Mouse (Mus musculus): ENCODE results near the gene Pafah1b3. TPM values are rescaled to one million over a fixed set of nuclear protein-coding genes. Genes with fewer than 3 reads are reported as not detected.

Pafah1b3 gene
- polyA plus RNA-seq, 1 experiment from 2014 or later, result 556 TPM

- H3K9ac ChIP-seq (replicated peaks; ENCODE audit: low read depth, low read length), result no peak overlapping the region
- 89% methylated on average over 27 of the region's 30 CpGs for WGBS
- H3K4me1 ChIP-seq (replicated peaks; ENCODE audit: control insufficient read depth, insufficient read depth, low read length), result peaks cover 38% of the 10 kb centered on the region
- no peak overlapping the region for H3K27ac ChIP-seq (ENCODE audit: low read length)
- no peaks in the 10 kb centered on the region for H3K9me3 ChIP-seq (ENCODE audit: control insufficient read depth, low read length)
- no peak overlapping the region for H3K4me2 ChIP-seq (ENCODE audit: low read length)
- no peaks in the 10 kb centered on the region for H3K27me3 ChIP-seq (replicated peaks; ENCODE audit: control insufficient read depth, insufficient read depth, low read length)
- no peak for ATAC-seq
- H3K36me3 ChIP-seq (ENCODE audit: control insufficient read depth, insufficient read depth), result peaks cover 7% of the 10 kb centered on the region
- H3K4me3 ChIP-seq (replicated peaks; ENCODE audit: low read length), result no peak overlapping the region
Measured at GRCm38 (mm10) chr7:25271651-25272444, 25.9 kb downstream of the Pafah1b3 start.

DNA sequence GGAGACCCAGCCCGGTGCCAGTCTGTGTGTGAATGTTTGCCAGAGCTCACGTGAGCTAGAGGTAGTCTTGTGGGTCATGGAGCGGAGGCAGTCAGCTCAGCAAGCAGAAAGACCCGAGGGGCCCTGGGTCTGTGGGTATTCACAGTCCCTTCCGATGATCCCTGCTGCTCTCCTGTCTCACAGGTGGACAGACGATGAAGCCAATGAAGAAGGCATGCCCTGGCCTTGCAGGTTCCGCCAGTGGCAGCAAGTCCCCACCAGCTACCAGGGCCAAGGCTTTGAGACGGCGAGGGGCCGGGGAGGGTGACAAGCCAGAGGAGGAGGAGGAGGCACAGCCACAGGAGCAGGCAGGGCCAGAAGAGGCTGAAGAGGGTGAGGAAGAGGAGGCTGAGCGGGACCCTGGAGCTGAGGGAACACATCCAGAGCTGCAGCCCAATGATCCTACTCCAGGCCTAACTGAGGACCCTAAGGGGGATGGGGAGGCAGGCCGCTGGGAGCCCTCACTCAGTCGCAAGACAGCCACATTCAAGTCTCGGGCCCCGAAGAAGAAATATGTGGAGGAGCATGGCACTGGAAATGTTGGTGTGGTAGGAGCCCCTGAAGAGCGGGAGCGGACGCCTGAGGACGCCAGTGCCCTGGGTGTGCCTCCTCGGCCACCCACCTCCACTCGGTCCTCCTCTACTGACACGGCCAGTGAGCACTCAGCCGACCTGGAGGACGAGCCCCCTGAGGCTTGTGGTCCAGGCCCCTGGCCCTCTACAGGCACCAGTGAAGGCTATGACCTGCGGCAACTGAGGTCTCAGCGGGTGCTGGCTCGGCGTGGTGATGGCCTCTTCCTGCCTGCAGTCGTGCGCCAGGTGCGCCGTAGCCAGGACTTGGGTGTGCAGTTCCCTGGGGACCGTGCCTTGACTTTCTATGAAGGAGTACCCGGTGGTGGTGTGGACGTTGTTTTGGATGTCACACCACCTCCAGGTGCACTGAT, 26.8 kb downstream of the Pafah1b3 start:
- Histone ChIP-seq H3K9me3 (ENCODE audit: control insufficient read depth, low read length) (no peaks in the 10 kb centered on the region), H3K27me3 (replicated peaks; ENCODE audit: control insufficient read depth, insufficient read depth, low read length) (no peaks in the 10 kb centered on the region), H3K27ac (ENCODE audit: low read length) (no peak overlapping the region), H3K4me3 (replicated peaks; ENCODE audit: low read length) (no peak overlapping the region), H3K9ac (replicated peaks; ENCODE audit: low read depth, low read length) (no peak overlapping the region), H3K36me3 (ENCODE audit: control insufficient read depth, insufficient read depth) (peaks cover 7% of the 10 kb centered on the region), H3K4me1 (replicated peaks; ENCODE audit: control insufficient read depth, insufficient read depth, low read length) (peaks cover 35% of the 10 kb centered on the region), H3K4me2 (ENCODE audit: low read length) (no peak overlapping the region)
- WGBS, result 90% methylated on average over 35 of the region's 35 CpGs
- ATAC-seq, result no peak

- Histone ChIP-seq H3K4me1 (replicated peaks; ENCODE audit: control insufficient read depth, insufficient read depth, low read length) (peaks cover 24% of the 10 kb centered on the region), H3K9ac (replicated peaks; ENCODE audit: low read depth, low read length) (0 out of 2 replicates have a peak overlapping the region, but pooled peaks have one; percentile 12), H3K4me3 (replicated peaks; ENCODE audit: low read length) (no peak overlapping the region), H3K27me3 (replicated peaks; ENCODE audit: control insufficient read depth, insufficient read depth, low read length) (no peaks in the 10 kb centered on the region), H3K36me3 (ENCODE audit: control insufficient read depth, insufficient read depth) (peaks cover 7% of the 10 kb centered on the region), H3K27ac (ENCODE audit: low read length) (no peak overlapping the region), H3K4me2 (ENCODE audit: low read length) (peak overlapping the region; percentile 79; the same call in 1 of the 2 replicates), H3K9me3 (ENCODE audit: control insufficient read depth, low read length) (no peaks in the 10 kb centered on the region)
- WGBS, result 76% methylated on average over 8 of the region's 8 CpGs
- ATAC-seq, result no peak
Measured at GRCm38 (mm10) chr7:25269545-25270271, 28.1 kb downstream of the Pafah1b3 start.

DNA sequence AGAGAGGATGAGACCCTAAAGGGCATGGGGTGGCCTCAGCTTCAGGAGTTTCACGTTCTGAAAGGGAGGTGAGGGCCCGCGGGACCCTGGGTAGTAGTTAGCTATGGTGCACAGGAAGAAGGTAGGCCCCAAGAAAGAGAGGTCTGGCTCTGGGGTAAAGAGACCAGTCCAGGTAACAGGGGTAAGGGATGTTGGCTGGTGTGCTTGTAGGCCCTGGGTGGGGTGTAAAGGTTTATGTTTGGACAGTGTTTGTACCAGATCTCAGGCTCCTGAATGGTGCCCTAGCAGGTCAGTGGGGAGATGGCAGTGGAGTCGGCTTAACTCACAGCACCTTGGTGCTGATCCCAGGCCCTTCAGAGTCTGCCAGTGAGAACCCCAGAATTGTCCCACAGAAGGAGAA, 28.8 kb downstream of the Pafah1b3 start:
- peaks cover 7% of the 10 kb centered on the region for H3K36me3 ChIP-seq (ENCODE audit: control insufficient read depth, insufficient read depth)
- peaks cover 21% of the 10 kb centered on the region for H3K4me1 ChIP-seq (replicated peaks; ENCODE audit: control insufficient read depth, insufficient read depth, low read length)
- H3K27ac ChIP-seq (ENCODE audit: low read length), result no peak overlapping the region
- no peaks in the 10 kb centered on the region for H3K27me3 ChIP-seq (replicated peaks; ENCODE audit: control insufficient read depth, insufficient read depth, low read length)
- H3K9ac ChIP-seq (replicated peaks; ENCODE audit: low read depth, low read length), result peak overlapping the region; percentile 76
- peak overlapping the region; percentile 79 for H3K4me2 ChIP-seq (ENCODE audit: low read length)
- peak overlapping the region; percentile 84 for H3K4me3 ChIP-seq (replicated peaks; ENCODE audit: low read length)
- no peaks in the 10 kb centered on the region for H3K9me3 ChIP-seq (ENCODE audit: control insufficient read depth, low read length)
- WGBS, result 45% methylated on average over 4 of the region's 4 CpGs
- ATAC-seq, result no peak

GRCm38 (mm10) chr7:25268588-25268987, 29.2 kb downstream of the Pafah1b3 start:
- H3K4me3 ChIP-seq (replicated peaks; ENCODE audit: low read length), result peak overlapping the region; percentile 84
- H3K27me3 ChIP-seq (replicated peaks; ENCODE audit: control insufficient read depth, insufficient read depth, low read length), result no peaks in the 10 kb centered on the region
- H3K36me3 ChIP-seq (ENCODE audit: control insufficient read depth, insufficient read depth), result peaks cover 7% of the 10 kb centered on the region
- H3K4me2 ChIP-seq (ENCODE audit: low read length), result peak overlapping the region; percentile 79
- no peak for ATAC-seq
- H3K4me1 ChIP-seq (replicated peaks; ENCODE audit: control insufficient read depth, insufficient read depth, low read length), result peaks cover 20% of the 10 kb centered on the region
- H3K9ac ChIP-seq (replicated peaks; ENCODE audit: low read depth, low read length), result peak overlapping the region; percentile 76
- peak overlapping the region; percentile 83 for H3K27ac ChIP-seq (ENCODE audit: low read length)
- H3K9me3 ChIP-seq (ENCODE audit: control insufficient read depth, low read length), result no peaks in the 10 kb centered on the region
- under 1% methylated on average over 7 of the region's 7 CpGs for WGBS

- Histone ChIP-seq H3K4me1 (replicated peaks; ENCODE audit: control insufficient read depth, insufficient read depth, low read length) (peaks cover 20% of the 10 kb centered on the region), H3K4me3 (replicated peaks; ENCODE audit: low read length) (peak overlapping the region; percentile 84), H3K27ac (ENCODE audit: low read length) (peak overlapping the region; percentile 90), H3K36me3 (ENCODE audit: control insufficient read depth, insufficient read depth) (peaks cover 4% of the 10 kb centered on the region; the same call in 1 of the 2 replicates), H3K4me2 (ENCODE audit: low read length) (peak overlapping the region; percentile 79), H3K27me3 (replicated peaks; ENCODE audit: control insufficient read depth, insufficient read depth, low read length) (no peaks in the 10 kb centered on the region), H3K9me3 (ENCODE audit: control insufficient read depth, low read length) (no peaks in the 10 kb centered on the region), H3K9ac (replicated peaks; ENCODE audit: low read depth, low read length) (peak overlapping the region; percentile 76)
- 0% methylated on average over 33 of the region's 33 CpGs for WGBS
- ATAC-seq, result peak; percentile 95
Measured at GRCm38 (mm10) chr7:25267751-25268463, 29.9 kb downstream of the Pafah1b3 start.

DNA sequence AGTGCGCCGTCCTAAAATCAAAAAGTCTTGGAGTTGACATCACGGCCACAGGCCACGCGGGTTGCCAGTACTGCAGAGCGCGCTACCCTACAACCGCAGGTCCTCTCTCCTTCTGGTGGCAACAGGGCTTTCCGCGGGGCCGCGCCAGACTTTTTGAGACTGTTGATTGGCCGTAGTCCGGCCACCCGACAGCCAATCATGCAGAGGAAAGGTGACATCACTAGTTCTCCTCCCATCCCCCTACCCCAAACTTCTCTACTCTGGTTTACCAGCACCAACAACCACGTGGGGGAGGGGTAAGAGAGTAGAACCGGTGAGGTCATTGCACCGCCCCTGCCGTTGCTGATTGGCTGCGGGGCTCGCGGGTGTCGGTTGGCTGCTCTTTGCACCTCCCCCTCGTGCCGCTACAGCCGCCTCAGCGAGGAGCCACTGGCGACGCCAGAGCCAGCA, 30.5 kb downstream of the Pafah1b3 start, which contains the start of gene Cic:
Gene Cic, plus strand, starts transcription at position 404 of the 450 bp plus-strand sequence.
- ATAC-seq, result peak; percentile 83
- under 1% methylated on average over 29 of the region's 29 CpGs for WGBS
- peaks cover 20% of the 10 kb centered on the region for H3K4me1 ChIP-seq (replicated peaks; ENCODE audit: control insufficient read depth, insufficient read depth, low read length)

DNA sequence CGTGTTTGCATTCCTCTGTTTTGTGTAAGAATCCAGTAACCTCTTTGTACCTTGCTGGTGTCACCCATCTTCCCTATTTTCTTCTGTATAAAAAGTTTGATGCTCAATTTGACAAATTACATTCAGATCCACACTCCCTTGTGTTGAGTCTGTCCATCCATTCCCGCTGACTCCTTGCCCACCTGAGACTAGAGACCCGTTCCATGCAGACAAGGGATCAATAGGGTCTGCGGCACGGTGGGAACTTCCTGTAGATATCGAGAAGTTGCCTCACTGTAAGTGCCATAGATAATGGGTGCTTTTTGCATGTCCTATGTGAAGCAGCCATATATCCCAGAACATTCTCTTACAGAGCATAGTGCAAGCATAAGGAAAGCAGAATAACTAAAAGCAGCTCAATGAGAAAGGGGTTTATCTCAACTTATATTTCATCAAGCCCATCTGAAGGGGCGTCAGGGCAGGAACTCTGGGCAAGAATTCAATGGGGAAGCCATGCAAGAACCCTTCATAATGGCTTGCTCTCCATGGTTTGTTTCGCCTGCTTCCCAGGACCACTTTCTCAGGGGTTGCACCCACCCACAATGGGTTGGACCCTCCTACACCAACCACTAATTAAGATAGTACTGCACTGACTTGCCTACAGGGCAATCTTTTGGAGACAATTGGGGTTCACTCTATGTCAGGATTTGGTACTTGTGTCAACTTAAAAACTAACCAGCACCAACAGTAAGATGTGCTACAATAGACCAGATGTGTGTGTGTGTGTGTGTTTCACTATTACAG, 31.4 kb downstream of the Pafah1b3 start:
- H3K4me3 ChIP-seq (replicated peaks; ENCODE audit: low read length), result no peak overlapping the region
- ATAC-seq, result no peak
- no peak overlapping the region for H3K4me2 ChIP-seq (ENCODE audit: low read length)
- H3K9ac ChIP-seq (replicated peaks; ENCODE audit: low read depth, low read length), result no peak overlapping the region
- no peaks in the 10 kb centered on the region for H3K36me3 ChIP-seq (ENCODE audit: control insufficient read depth, insufficient read depth)
- peaks cover 20% of the 10 kb centered on the region for H3K4me1 ChIP-seq (replicated peaks; ENCODE audit: control insufficient read depth, insufficient read depth, low read length)
- no peaks in the 10 kb centered on the region for H3K27me3 ChIP-seq (replicated peaks; ENCODE audit: control insufficient read depth, insufficient read depth, low read length)
- 91% methylated on average over 8 of the region's 8 CpGs for WGBS
- no peak overlapping the region for H3K27ac ChIP-seq (ENCODE audit: low read length)
- H3K9me3 ChIP-seq (ENCODE audit: control insufficient read depth, low read length), result no peaks in the 10 kb centered on the region

More for the DNA sequence above, 30.5 kb downstream of the Pafah1b3 start, which contains the start of gene Cic:
- H3K36me3 ChIP-seq (ENCODE audit: control insufficient read depth, insufficient read depth), result peaks cover 4% of the 10 kb centered on the region; the same call in 1 of the 2 replicates
- peak within 1 kb of the TSS; percentile 76 for H3K9ac ChIP-seq (replicated peaks; ENCODE audit: low read depth, low read length)
- H3K27me3 ChIP-seq (replicated peaks; ENCODE audit: control insufficient read depth, insufficient read depth, low read length), result no peaks in the 10 kb centered on the region
- H3K9me3 ChIP-seq (ENCODE audit: control insufficient read depth, low read length), result no peaks in the 10 kb centered on the region
- H3K27ac ChIP-seq (ENCODE audit: low read length), result peak within 1 kb of the TSS; percentile 90
- peak within 1 kb of the TSS; percentile 84 for H3K4me3 ChIP-seq (replicated peaks; ENCODE audit: low read length)
- H3K4me2 ChIP-seq (ENCODE audit: low read length), result peak within 1 kb of the TSS; percentile 79
